Mouse (Mus musculus) left cerebral cortex, adult 2 months (tissue): ENCODE measurements at regions not wholly inside any gene's neighbourhood (a gene's known extent, or its start where the extent isn't known, plus 50 kb on each side); places are given as distances from the start of the nearest gene placed in this dataset.

Source experiments
- DNase-seq, 2 experiments: peaks; one replicate each; pipeline ENCODE4 v3.0.0; 2021 to 2022; ENCODE audit warnings: low spot score in 2 of 2, mixed read lengths in 1 of 2; ENCODE audit errors: extremely low spot score in 1 of 2
- H3K27ac ChIP-seq: fragments of 200-600 bp; 2 replicates; pipeline ENCODE4 v1.8.1; 2022
- H3K4me3 ChIP-seq: fragments of 200-600 bp; 2 replicates; pipeline ENCODE4 v1.8.1; 2022
- CTCF ChIP-seq: fragments of 200-600 bp; IDR thresholded peaks from 2 replicates; pipeline ENCODE4 v1.8.1; 2022; ENCODE audit warnings: antibody characterized with exemption, mild to moderate bottlenecking, moderate library complexity
- intact Hi-C: fragments of 180-260 bp; cut with DNase I; formaldehyde crosslinking; loops from one replicate; pipeline ENCODE4 v1.15.1; 2025

DNA sequence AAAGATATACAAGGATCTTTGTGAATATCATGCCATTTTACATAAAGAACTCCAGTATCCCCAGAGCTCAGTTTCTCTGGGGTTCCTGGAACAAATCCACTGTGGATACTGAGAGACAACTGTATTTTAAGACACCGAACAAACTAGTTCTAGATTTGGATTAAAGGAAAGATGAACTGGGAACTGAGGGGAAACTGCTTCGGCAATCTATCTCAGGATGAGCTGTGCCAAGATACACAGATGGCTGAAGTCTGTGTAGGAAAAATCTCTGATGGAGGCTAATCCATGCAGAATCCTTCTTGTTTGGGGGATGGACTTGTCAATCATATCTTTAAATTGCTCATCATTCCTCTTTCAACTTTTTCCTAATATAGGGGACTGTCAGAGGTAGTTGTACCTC, 920.5 kb downstream of the Slc4a3 start:
- Histone ChIP-seq H3K27ac (no peak overlapping the region), H3K4me3 (no peak overlapping the region)
- intact Hi-C loops = no loop called here
- DNase-seq = no peak
- no peak for TF ChIP-seq CTCF

GRCm38 (mm10) chr1:76484193-76484592, 938.1 kb downstream of the Slc4a3 start:
- peak in 1 of 2 experiments; percentile 43 for DNase-seq
- Histone ChIP-seq H3K4me3 (no peak overlapping the region), H3K27ac (peak overlapping the region; percentile 87)
- intact Hi-C loops = loop anchor here (1.0 to 10.0 kb wide), 5 partner anchors 57 to 631 kb away; no protein-coding TSS in a partner anchor
- peak; percentile 41 for TF ChIP-seq CTCF

DNA sequence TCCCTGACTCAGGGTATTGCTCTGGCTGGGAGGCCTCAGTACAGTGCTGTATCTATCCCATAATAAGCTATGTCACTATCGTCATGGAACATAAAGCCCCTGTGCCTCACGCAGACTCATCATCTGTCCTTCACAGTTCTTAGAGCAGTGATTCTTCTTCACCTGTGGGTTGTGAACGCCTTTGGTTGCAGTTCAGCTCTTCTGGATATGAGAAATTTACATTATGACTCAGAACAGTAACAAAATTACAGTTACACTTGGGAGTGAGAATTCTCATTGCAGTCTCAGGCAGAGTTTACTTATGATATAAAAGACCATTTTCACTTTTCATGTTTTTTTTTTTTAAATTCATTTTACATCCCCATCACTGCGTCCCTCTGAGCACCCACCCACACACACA, 941.4 kb downstream of the Slc4a3 start:
- DNase-seq = no peak
- Histone ChIP-seq H3K27ac (peak overlapping the region; percentile 45; the same call in 1 of the 2 replicates), H3K4me3 (no peak overlapping the region)
- TF ChIP-seq CTCF = no peak
- intact Hi-C loops = loop anchor here (5.0 to 10.0 kb wide), 3 partner anchors 335 to 627 kb away; no protein-coding TSS in a partner anchor

GRCm38 (mm10) chr1:76489681-76490492, 943.8 kb downstream of the Slc4a3 start:
- intact Hi-C loops = loop anchor here (5.0 to 10.0 kb wide), 5 partner anchors 338 to 1022 kb away; no protein-coding TSS in a partner anchor
- no peak for DNase-seq
- H3K4me3 ChIP-seq = no peak overlapping the region

DNA sequence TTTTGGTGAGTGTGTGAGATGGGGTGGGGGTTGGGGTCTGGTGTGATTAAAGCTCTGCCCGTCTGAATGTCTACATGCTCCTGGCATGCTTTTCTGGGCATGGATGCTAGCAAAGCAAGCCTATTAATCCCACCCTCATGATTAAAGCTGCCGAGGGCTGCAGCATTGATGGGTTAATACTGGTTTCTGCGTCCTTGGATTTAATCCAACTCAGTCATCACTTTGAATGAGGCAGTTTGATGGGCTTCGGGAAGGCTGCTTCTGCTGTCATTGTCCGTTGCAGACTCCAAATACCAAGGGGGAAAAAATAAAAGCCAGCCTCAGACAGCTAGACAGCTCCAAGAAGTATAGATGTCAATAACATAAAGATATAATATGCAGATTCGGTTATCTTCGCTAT, 944.7 kb downstream of the Slc4a3 start:
- Histone ChIP-seq H3K4me3 (peak overlapping the region; percentile 19; the same call in 1 of the 2 replicates), H3K27ac (peak overlapping the region; percentile 76)
- no peak for TF ChIP-seq CTCF
- intact Hi-C loops = loop anchor here (5.0 to 10.0 kb wide), 2 partner anchors 836 to 1022 kb away; no protein-coding TSS in a partner anchor
- no peak for DNase-seq

More at GRCm38 (mm10) chr1:76489681-76490492, 943.8 kb downstream of the Slc4a3 start:
- peak overlapping the region; percentile 76 for H3K27ac ChIP-seq
- no peak for TF ChIP-seq CTCF

GRCm38 (mm10) chr1:76491187-76491586, 945.1 kb downstream of the Slc4a3 start:
- Histone ChIP-seq H3K27ac (peak overlapping the region; percentile 76), H3K4me3 (peak overlapping the region; percentile 19; the same call in 1 of the 2 replicates)
- intact Hi-C loops = loop anchor here (5.0 to 10.0 kb wide), 2 partner anchors 836 to 1021 kb away; no protein-coding TSS in a partner anchor
- peak in 1 of 2 experiments; percentile 38 for DNase-seq
- no peak for TF ChIP-seq CTCF

DNA sequence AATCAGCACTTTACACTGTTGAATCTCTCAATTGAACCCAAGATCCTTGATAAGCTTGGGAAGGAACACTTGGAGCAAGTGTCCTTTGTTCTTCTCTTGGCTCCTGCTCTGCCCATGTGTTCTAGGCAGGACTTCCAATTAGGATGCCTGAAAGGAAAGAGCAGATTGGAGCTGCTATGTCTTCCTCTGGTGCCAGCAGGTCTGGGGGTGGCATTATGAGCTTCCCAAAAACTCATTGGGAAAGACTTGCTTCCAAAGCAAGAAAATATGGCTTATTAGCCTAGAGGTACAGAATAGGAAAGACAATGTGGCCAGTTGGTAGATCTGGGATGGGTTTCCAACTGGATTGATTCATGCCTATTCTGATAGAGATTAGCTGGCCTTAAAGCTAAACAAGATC, 959.1 kb downstream of the Slc4a3 start:
- no peak overlapping the region; the same call in 1 of the 2 replicates for H3K27ac ChIP-seq
- no peak for DNase-seq
- TF ChIP-seq CTCF = no peak
- intact Hi-C loops = loop anchor here (5.0 to 10.0 kb wide), 2 partner anchors 320 to 433 kb away; no protein-coding TSS in a partner anchor
- H3K4me3 ChIP-seq = no peak overlapping the region

DNA sequence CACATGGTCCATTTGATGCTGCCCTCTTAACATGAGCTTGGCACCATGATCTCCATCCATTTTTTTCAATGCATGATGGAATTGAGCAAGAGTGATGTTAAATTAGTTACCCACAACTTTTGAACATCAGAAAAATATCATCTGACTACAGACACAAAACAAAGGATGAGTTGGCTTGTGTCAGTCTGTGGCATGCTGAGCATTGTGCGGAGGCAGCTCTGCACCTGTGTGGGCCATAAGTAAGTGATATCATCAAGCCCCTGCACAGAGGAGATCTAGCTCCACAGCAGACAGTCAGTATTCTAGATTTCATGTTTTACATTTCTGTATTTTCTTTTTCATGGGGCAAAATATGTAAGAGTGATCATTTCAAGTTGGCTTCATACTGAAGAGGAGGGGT, 962.8 kb downstream of the Slc4a3 start:
- intact Hi-C loops = loop anchor here (5.0 to 10.0 kb wide), 2 partner anchors 316 to 437 kb away; no protein-coding TSS in a partner anchor
- no peak for DNase-seq
- H3K27ac ChIP-seq = no peak overlapping the region
- no peak overlapping the region for H3K4me3 ChIP-seq
- no peak for TF ChIP-seq CTCF

- DNase-seq = no peak
- TF ChIP-seq CTCF = no peak
- Histone ChIP-seq H3K4me3 (no peak overlapping the region), H3K27ac (no peak overlapping the region)
- intact Hi-C loops = loop anchor here (5.0 to 10.0 kb wide), 2 partner anchors 315 to 437 kb away; no protein-coding TSS in a partner anchor
These were observed 963.4 kb downstream of the Slc4a3 start for GRCm38 (mm10) chr1:76509486-76509885.

DNA sequence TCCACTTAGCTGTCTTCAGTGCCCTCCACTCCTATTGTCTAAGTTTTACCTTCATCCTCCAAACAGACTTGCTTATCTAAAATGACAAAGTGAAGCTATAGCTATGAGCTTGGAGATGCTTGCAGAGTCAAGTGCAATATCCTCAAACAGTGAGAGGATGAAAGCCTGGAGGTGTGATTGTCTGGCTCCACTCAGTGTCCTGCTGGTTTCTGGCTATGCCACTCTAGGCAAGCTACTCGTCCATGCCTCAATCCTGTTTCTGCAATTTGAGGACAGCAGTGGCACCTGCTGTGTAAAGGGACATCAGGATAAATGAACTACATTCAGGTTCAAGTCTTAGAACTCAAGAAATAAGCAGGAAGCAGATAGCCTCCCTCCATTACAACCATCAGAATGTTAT, 966.1 kb downstream of the Slc4a3 start:
- DNase-seq = no peak
- no peak overlapping the region for H3K4me3 ChIP-seq
- TF ChIP-seq CTCF = no peak
- intact Hi-C loops = no loop called here
- H3K27ac ChIP-seq = no peak overlapping the region

DNA sequence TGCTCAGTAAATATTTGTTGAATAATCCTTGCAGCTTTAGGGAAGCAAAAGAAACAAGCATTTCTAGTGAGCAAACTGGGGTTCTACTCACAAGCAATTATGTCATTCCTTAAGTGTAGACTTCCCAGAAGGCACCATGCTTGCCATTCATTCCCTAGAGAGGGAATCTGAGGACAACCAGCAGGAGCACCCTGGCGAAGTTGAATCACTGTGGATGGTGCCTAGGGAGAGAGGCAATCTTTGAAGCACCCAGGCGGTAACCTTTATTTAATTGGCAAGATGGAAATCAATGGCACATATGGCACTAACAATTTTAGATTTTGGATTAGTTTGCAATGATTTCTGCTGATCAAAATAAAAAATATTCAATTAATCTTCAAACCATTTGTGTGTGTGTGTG, 967.4 kb downstream of the Slc4a3 start:
- intact Hi-C loops = no loop called here

DNA sequence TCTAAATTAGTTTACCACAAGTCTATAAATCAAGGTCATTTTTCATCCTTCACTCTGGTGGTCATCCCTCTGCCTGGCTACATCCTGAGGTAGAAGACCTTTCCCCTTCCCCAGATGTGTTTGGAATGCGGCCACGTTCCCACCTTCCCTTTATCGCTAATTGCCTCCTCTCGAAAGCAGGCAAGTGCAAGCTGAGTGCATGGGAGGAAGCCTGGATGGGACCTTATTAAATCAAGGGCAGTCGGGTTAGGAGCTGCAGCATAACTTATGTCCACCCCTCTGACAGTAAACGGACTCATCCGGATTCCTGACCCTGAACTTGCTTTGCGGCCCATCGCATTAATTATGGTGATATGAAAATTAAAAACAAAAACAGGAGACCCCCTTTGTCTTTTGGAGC, 983.5 kb downstream of the Slc4a3 start:
- TF ChIP-seq CTCF = no peak
- H3K27ac ChIP-seq = no peak overlapping the region
- no peak overlapping the region for H3K4me3 ChIP-seq
- intact Hi-C loops = no loop called here
- DNase-seq = no peak

More for the DNA sequence above, 967.4 kb downstream of the Slc4a3 start:
- TF ChIP-seq CTCF = no peak
- Histone ChIP-seq H3K4me3 (no peak overlapping the region), H3K27ac (no peak overlapping the region)
- DNase-seq = no peak
